Mouse (Mus musculus): Measurements from ENCODE around the gene Ccdc88a.
A peak's percentile ranks its signal among the peaks of the same experiment; 100 is the strongest.

The Ccdc88a gene

GRCm38 (mm10) chr11:29373396-29374273, at the start of gene Ccdc88a:
Ccdc88a (plus strand) TSS chr11:29373658.
- peak; percentile 95 for DNase-seq

- no peak for DNase-seq
These were observed 38.0 kb upstream of the Ccdc88a start for GRCm38 (mm10) chr11:29335505-29335904.

GRCm38 (mm10) chr11:29341259-29341658, 32.2 kb upstream of the Ccdc88a start:
- DNase-seq, result no peak

GRCm38 (mm10) chr11:29344891-29345657, 28.4 kb upstream of the Ccdc88a start:
- no peak for DNase-seq

GRCm38 (mm10) chr11:29345673-29346286, 27.7 kb upstream of the Ccdc88a start:
- DNase-seq, result no peak

- no peak for DNase-seq
These were observed 22.6 kb upstream of the Ccdc88a start for GRCm38 (mm10) chr11:29350891-29351290.

- DNase-seq, result no peak
These were observed 21.2 kb upstream of the Ccdc88a start for GRCm38 (mm10) chr11:29352214-29352613.

- no peak for DNase-seq
These were observed 5.3 kb upstream of the Ccdc88a start for GRCm38 (mm10) chr11:29368161-29368560.

GRCm38 (mm10) chr11:29373050-29373395, 435 bp upstream of the Ccdc88a start:
- no peak for DNase-seq

- no peak for DNase-seq
These were observed 807 bp downstream of the Ccdc88a start for GRCm38 (mm10) chr11:29374274-29374656.

GRCm38 (mm10) chr11:29376635-29377034, 3.2 kb downstream of the Ccdc88a start:
- no peak for DNase-seq

- no peak for DNase-seq
These were observed 5.3 kb downstream of the Ccdc88a start for GRCm38 (mm10) chr11:29378751-29379150.

GRCm38 (mm10) chr11:29383493-29383892, 10.0 kb downstream of the Ccdc88a start:
- DNase-seq, result no peak

GRCm38 (mm10) chr11:29384001-29384400, 10.5 kb downstream of the Ccdc88a start:
- no peak for DNase-seq

GRCm38 (mm10) chr11:29384617-29385016, 11.2 kb downstream of the Ccdc88a start:
- DNase-seq, result no peak

GRCm38 (mm10) chr11:29389913-29390312, 16.5 kb downstream of the Ccdc88a start:
- DNase-seq, result no peak

GRCm38 (mm10) chr11:29395135-29395746, 21.8 kb downstream of the Ccdc88a start:
- DNase-seq, result no peak

- no peak for DNase-seq
These were observed 26.9 kb downstream of the Ccdc88a start for GRCm38 (mm10) chr11:29400374-29400773.

GRCm38 (mm10) chr11:29406292-29406691, 32.8 kb downstream of the Ccdc88a start:
- no peak for DNase-seq

GRCm38 (mm10) chr11:29423496-29423895, 50.0 kb downstream of the Ccdc88a start:
- no peak for DNase-seq

GRCm38 (mm10) chr11:29428774-29429173, 55.3 kb downstream of the Ccdc88a start:
- DNase-seq, result no peak

GRCm38 (mm10) chr11:29431011-29431410, 57.6 kb downstream of the Ccdc88a start:
- DNase-seq, result no peak

- DNase-seq, result no peak
These were observed 75.3 kb downstream of the Ccdc88a start for GRCm38 (mm10) chr11:29448741-29449140.

All from kidney, adult 11 months (tissue).